Mouse (Mus musculus): Measurements from ENCODE around the gene Pmm2.

DNA sequence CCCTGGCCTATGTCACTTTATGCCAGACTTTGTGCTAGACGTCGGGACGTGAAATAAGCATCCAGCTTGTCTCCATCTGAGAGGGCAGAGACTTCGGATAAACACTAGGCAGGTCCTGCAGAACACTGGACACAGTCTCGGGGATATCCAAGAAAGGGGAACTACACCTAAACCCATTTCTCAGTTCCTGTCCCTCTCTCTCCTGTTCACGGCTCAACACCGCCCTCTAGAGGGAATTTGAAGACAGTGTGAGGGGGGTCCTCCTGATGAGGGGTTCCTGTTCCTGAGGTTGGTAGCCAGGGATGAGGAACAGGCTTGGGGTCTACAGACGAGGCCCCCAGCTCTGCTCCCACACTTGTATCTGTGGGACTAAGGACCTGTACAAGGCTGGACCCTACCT lies 36.7 kb downstream of the Pmm2 start:
- TF ChIP-seq GATA1 (IDR thresholded peaks at IDR 0.05; ENCODE audit: borderline replicate concordance, low read length), result no peak
- no peak for TF ChIP-seq FLI1 (IDR thresholded peaks at IDR 0.05; ENCODE audit: low read length)
